Mouse (Mus musculus): ENCODE data around the gene Pum1. TPM values are rescaled to one million over a fixed set of nuclear protein-coding genes. Genes with fewer than 3 reads are reported as not detected.
"Not testable (repeated sequence)": the region's sequence is repeated elsewhere in the genome, so short reads cannot be mapped to it uniquely, and the experiment has no call there.

The Pum1 gene
- polyA plus RNA-seq, 1 experiment from 2014 or later = 110 TPM

GRCm38 (mm10) chr4:130672161-130672560 lies 9.0 kb downstream of the Pum1 start:
- Histone ChIP-seq H3K4me2 (replicated peaks; ENCODE audit: low read depth, low read length) (no peak overlapping the region), H3K36me3 (ENCODE audit: control insufficient read depth, insufficient read depth, low read length) (peaks cover 35% of the 10 kb centered on the region), H3K27me3 (ENCODE audit: control insufficient read depth, insufficient read depth, low read length) (no peaks in the 10 kb centered on the region), H3K27ac (ENCODE audit: low read length) (no peak overlapping the region), H3K4me3 (ENCODE audit: low read depth, low read length) (no peak overlapping the region), H3K9ac (replicated peaks; ENCODE audit: low read depth, low read length) (no peak overlapping the region), H3K4me1 (ENCODE audit: control insufficient read depth, insufficient read depth, low read length) (peaks cover 7% of the 10 kb centered on the region; the same call in 1 of the 2 replicates), H3K9me3 (ENCODE audit: control insufficient read depth, low read depth, low read length) (no peaks in the 10 kb centered on the region)
- ATAC-seq (ENCODE audit: insufficient number of reproducible peaks, insufficient read depth, low FRiP score, low read depth) = no peak

GRCm38 (mm10) chr4:130676746-130677145 lies 13.6 kb downstream of the Pum1 start:
- Histone ChIP-seq H3K27me3 (ENCODE audit: control insufficient read depth, insufficient read depth, low read length) (no peaks in the 10 kb centered on the region), H3K36me3 (ENCODE audit: control insufficient read depth, insufficient read depth, low read length) (peaks cover 27% of the 10 kb centered on the region), H3K27ac (ENCODE audit: low read length) (no peak overlapping the region), H3K4me3 (ENCODE audit: low read depth, low read length) (no peak overlapping the region), H3K4me1 (ENCODE audit: control insufficient read depth, insufficient read depth, low read length) (no peaks in the 10 kb centered on the region), H3K9ac (replicated peaks; ENCODE audit: low read depth, low read length) (no peak overlapping the region), H3K9me3 (ENCODE audit: control insufficient read depth, low read depth, low read length) (no peaks in the 10 kb centered on the region), H3K4me2 (replicated peaks; ENCODE audit: low read depth, low read length) (no peak overlapping the region)
- no peak for ATAC-seq (ENCODE audit: insufficient number of reproducible peaks, insufficient read depth, low FRiP score, low read depth)
- 84% methylated on average over 2 of the region's 2 CpGs for WGBS

- H3K36me3 ChIP-seq (ENCODE audit: control insufficient read depth, insufficient read depth, low read length) = peaks cover 21% of the 10 kb centered on the region
- no peaks in the 10 kb centered on the region for H3K4me1 ChIP-seq (ENCODE audit: control insufficient read depth, insufficient read depth, low read length)
- no peak overlapping the region for H3K27ac ChIP-seq (ENCODE audit: low read length)
- WGBS = 96% methylated on average over 3 of the region's 3 CpGs
- no peak for ATAC-seq (ENCODE audit: insufficient number of reproducible peaks, insufficient read depth, low FRiP score, low read depth)
- no peaks in the 10 kb centered on the region for H3K27me3 ChIP-seq (ENCODE audit: control insufficient read depth, insufficient read depth, low read length)
- H3K9me3 ChIP-seq (ENCODE audit: control insufficient read depth, low read depth, low read length) = no peaks in the 10 kb centered on the region
- H3K4me3 ChIP-seq (ENCODE audit: low read depth, low read length) = no peak overlapping the region
- H3K4me2 ChIP-seq (replicated peaks; ENCODE audit: low read depth, low read length) = no peak overlapping the region
- no peak overlapping the region for H3K9ac ChIP-seq (replicated peaks; ENCODE audit: low read depth, low read length)
These were observed 15.0 kb downstream of the Pum1 start for GRCm38 (mm10) chr4:130678149-130678548.

- 95% methylated on average over 6 of the region's 6 CpGs for WGBS
- H3K9me3 ChIP-seq (ENCODE audit: control insufficient read depth, low read depth, low read length) = no peaks in the 10 kb centered on the region
- H3K27ac ChIP-seq (ENCODE audit: low read length) = no peak overlapping the region
- H3K36me3 ChIP-seq (ENCODE audit: control insufficient read depth, insufficient read depth, low read length) = peaks cover 15% of the 10 kb centered on the region
- no peak overlapping the region for H3K4me3 ChIP-seq (ENCODE audit: low read depth, low read length)
- no peaks in the 10 kb centered on the region for H3K4me1 ChIP-seq (ENCODE audit: control insufficient read depth, insufficient read depth, low read length)
- no peak overlapping the region for H3K4me2 ChIP-seq (replicated peaks; ENCODE audit: low read depth, low read length)
- no peak overlapping the region for H3K9ac ChIP-seq (replicated peaks; ENCODE audit: low read depth, low read length)
- no peaks in the 10 kb centered on the region for H3K27me3 ChIP-seq (ENCODE audit: control insufficient read depth, insufficient read depth, low read length)
- no peak for ATAC-seq (ENCODE audit: insufficient number of reproducible peaks, insufficient read depth, low FRiP score, low read depth)
These were observed 17.6 kb downstream of the Pum1 start for GRCm38 (mm10) chr4:130680676-130681075.

GRCm38 (mm10) chr4:130683051-130683450 lies 19.9 kb downstream of the Pum1 start:
- H3K27me3 ChIP-seq (ENCODE audit: control insufficient read depth, insufficient read depth, low read length); H3K9me3 ChIP-seq (ENCODE audit: control insufficient read depth, low read depth, low read length); ATAC-seq (ENCODE audit: insufficient number of reproducible peaks, insufficient read depth, low FRiP score, low read depth); H3K4me1 ChIP-seq (ENCODE audit: control insufficient read depth, insufficient read depth, low read length); H3K9ac ChIP-seq (replicated peaks; ENCODE audit: low read depth, low read length); H3K4me2 ChIP-seq (replicated peaks; ENCODE audit: low read depth, low read length); H3K27ac ChIP-seq (ENCODE audit: low read length); H3K4me3 ChIP-seq (ENCODE audit: low read depth, low read length): not testable (repeated sequence)
- peaks cover 19% of the 10 kb centered on the region for H3K36me3 ChIP-seq (ENCODE audit: control insufficient read depth, insufficient read depth, low read length)
- 93% methylated on average over 5 of the region's 5 CpGs for WGBS

GRCm38 (mm10) chr4:130693936-130694335 lies 30.8 kb downstream of the Pum1 start:
- H3K27me3 ChIP-seq (ENCODE audit: control insufficient read depth, insufficient read depth, low read length) = no peaks in the 10 kb centered on the region
- 92% methylated on average over 3 of the region's 3 CpGs for WGBS

GRCm38 (mm10) chr4:130694982-130695381 lies 31.9 kb downstream of the Pum1 start:
- Histone ChIP-seq H3K4me1 (ENCODE audit: control insufficient read depth, insufficient read depth, low read length) (no peaks in the 10 kb centered on the region), H3K4me2 (replicated peaks; ENCODE audit: low read depth, low read length) (no peak overlapping the region), H3K9ac (replicated peaks; ENCODE audit: low read depth, low read length) (no peak overlapping the region), H3K27ac (ENCODE audit: low read length) (no peak overlapping the region), H3K9me3 (ENCODE audit: control insufficient read depth, low read depth, low read length) (no peaks in the 10 kb centered on the region), H3K27me3 (ENCODE audit: control insufficient read depth, insufficient read depth, low read length) (no peaks in the 10 kb centered on the region), H3K4me3 (ENCODE audit: low read depth, low read length) (no peak overlapping the region), H3K36me3 (ENCODE audit: control insufficient read depth, insufficient read depth, low read length) (peaks cover 10% of the 10 kb centered on the region)
- WGBS = 81% methylated on average over 3 of the region's 3 CpGs
- no peak for ATAC-seq (ENCODE audit: insufficient number of reproducible peaks, insufficient read depth, low FRiP score, low read depth)

More at GRCm38 (mm10) chr4:130693936-130694335, 30.8 kb downstream of the Pum1 start:
- H3K36me3 ChIP-seq (ENCODE audit: control insufficient read depth, insufficient read depth, low read length) = peaks cover 10% of the 10 kb centered on the region
- H3K4me2 ChIP-seq (replicated peaks; ENCODE audit: low read depth, low read length) = no peak overlapping the region
- H3K4me1 ChIP-seq (ENCODE audit: control insufficient read depth, insufficient read depth, low read length) = no peaks in the 10 kb centered on the region
- H3K9me3 ChIP-seq (ENCODE audit: control insufficient read depth, low read depth, low read length) = no peaks in the 10 kb centered on the region
- ATAC-seq (ENCODE audit: insufficient number of reproducible peaks, insufficient read depth, low FRiP score, low read depth) = no peak
- H3K27ac ChIP-seq (ENCODE audit: low read length) = no peak overlapping the region
- H3K4me3 ChIP-seq (ENCODE audit: low read depth, low read length) = no peak overlapping the region
- no peak overlapping the region for H3K9ac ChIP-seq (replicated peaks; ENCODE audit: low read depth, low read length)

- 84% methylated on average over 2 of the region's 2 CpGs for WGBS
- Histone ChIP-seq H3K9ac (replicated peaks; ENCODE audit: low read depth, low read length) (no peak overlapping the region), H3K4me1 (ENCODE audit: control insufficient read depth, insufficient read depth, low read length) (no peaks in the 10 kb centered on the region), H3K4me3 (ENCODE audit: low read depth, low read length) (no peak overlapping the region), H3K9me3 (ENCODE audit: control insufficient read depth, low read depth, low read length) (no peaks in the 10 kb centered on the region), H3K4me2 (replicated peaks; ENCODE audit: low read depth, low read length) (no peak overlapping the region), H3K27me3 (ENCODE audit: control insufficient read depth, insufficient read depth, low read length) (no peaks in the 10 kb centered on the region), H3K36me3 (ENCODE audit: control insufficient read depth, insufficient read depth, low read length) (peaks cover 45% of the 10 kb centered on the region), H3K27ac (ENCODE audit: low read length) (no peak overlapping the region)
- ATAC-seq (ENCODE audit: insufficient number of reproducible peaks, insufficient read depth, low FRiP score, low read depth) = no peak
These were observed 37.9 kb downstream of the Pum1 start for GRCm38 (mm10) chr4:130701061-130701460.

GRCm38 (mm10) chr4:130702835-130703535 lies 39.9 kb downstream of the Pum1 start:
- Histone ChIP-seq H3K27me3 (ENCODE audit: control insufficient read depth, insufficient read depth, low read length) (no peaks in the 10 kb centered on the region), H3K4me2 (replicated peaks; ENCODE audit: low read depth, low read length) (no peak overlapping the region), H3K27ac (ENCODE audit: low read length) (no peak overlapping the region), H3K9ac (replicated peaks; ENCODE audit: low read depth, low read length) (no peak overlapping the region), H3K4me3 (ENCODE audit: low read depth, low read length) (no peak overlapping the region), H3K36me3 (ENCODE audit: control insufficient read depth, insufficient read depth, low read length) (peaks cover 45% of the 10 kb centered on the region), H3K4me1 (ENCODE audit: control insufficient read depth, insufficient read depth, low read length) (no peaks in the 10 kb centered on the region), H3K9me3 (ENCODE audit: control insufficient read depth, low read depth, low read length) (no peaks in the 10 kb centered on the region)
- 86% methylated on average over 3 of the region's 3 CpGs for WGBS
- ATAC-seq (ENCODE audit: insufficient number of reproducible peaks, insufficient read depth, low FRiP score, low read depth) = no peak
